Mouse (Mus musculus) T-helper 17 cell (primary cell): ENCODE data around the gene Vipr2.

ENCODE experiments used
- in situ Hi-C, 2 experiments: fragments of 300-600 bp; cut with MboI, MseI; formaldehyde crosslinking; loops; 1 replicate in 1 of 2; 2 replicates in 1 of 2; pipeline ENCODE4 v1.15.1; 2025; ENCODE audit warnings: high pct_unique_total_duplicates in 2 of 2

Gene Vipr2

DNA sequence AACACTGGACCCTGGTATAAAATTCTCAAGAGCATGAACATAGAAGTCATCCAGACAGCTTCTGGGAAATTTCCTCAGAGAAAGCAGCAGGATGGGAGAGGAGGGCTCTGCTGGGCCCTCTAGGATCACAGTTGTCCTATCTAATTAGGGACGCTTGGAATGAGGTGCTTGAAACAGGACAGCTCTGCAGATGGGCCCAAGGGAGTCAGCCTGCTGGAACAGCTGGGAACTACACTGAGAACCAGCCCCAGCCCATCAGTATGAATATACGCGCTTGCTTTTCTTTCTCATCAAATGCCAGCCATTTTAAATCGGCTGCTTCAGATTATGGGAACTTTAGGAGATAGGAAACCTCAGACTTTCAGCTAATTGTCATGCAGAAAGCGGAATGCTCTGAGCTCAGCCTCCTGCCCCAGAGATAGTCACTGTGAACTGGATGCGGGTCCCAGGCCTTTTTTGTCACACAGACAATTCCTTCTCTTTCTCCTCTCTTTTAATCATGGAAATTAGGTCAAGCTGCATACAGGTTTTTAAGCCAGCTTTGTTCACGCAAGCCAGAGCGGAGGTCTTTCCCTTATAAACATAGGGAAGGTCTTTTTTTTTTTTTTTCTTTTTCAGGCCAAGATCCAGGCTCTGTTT lies 69.6 kb downstream of the Vipr2 start:
- in situ Hi-C loops = no loop called here

DNA sequence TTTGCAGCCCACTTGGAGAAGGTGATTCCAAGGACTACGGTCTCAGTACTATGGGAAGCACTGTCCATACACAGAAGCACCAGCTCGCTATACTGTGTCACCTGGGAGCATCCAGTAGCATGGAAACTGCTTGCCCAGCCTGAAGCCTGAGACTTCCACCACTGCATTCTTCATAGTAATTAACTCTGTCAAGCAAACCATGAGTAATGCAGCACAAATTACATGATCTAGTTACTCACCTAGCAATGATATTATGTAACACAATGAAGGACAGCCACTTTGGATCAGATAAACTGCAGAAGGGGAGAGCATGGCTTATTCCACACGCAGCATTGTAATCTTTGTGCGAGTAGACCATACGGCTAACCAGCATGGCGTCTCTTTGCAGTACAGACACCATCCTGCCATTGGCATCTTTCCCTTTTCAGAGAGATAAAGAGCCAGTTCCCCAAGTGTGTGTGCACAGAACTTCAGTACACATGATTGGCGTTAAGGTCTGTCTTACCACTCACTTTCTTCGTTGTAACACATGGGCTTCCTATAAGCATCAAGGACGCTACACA lies 75.4 kb downstream of the Vipr2 start:
- in situ Hi-C loops = no loop called here

DNA sequence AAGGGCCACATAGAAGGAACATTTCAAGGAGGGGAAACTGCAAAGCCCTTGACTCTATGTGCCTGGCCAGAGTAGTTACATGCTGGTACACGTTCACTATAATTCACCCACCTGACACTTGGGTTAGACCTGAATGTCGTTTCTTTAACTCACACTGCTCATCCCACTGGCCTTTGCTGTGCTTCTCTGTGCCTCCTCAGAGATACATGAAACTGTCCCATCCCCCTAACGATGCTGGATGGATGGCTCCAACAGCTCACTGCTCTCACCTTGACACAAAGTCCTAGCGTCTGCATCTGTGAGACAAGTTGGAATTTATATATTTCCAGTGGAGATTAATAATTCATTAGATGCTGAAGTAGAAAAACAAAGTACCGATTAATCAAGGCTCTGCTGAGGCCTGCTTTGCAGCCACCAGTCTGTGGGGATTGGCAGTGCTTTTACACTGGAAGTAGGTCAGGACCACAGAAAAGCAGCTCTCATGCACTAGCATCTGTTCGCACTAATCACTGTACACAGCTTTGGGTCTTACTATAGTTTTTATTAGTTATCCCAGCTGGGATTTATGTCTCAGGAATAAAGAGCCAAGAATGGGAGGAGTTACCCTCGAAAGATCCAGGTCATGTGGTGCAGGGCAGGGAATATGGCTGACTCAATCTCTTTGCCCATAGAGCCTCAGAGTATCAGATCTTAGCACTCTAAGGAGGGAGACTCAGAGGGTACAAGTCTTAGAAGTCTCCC lies 79.4 kb downstream of the Vipr2 start:
- in situ Hi-C loops = no loop called here

DNA sequence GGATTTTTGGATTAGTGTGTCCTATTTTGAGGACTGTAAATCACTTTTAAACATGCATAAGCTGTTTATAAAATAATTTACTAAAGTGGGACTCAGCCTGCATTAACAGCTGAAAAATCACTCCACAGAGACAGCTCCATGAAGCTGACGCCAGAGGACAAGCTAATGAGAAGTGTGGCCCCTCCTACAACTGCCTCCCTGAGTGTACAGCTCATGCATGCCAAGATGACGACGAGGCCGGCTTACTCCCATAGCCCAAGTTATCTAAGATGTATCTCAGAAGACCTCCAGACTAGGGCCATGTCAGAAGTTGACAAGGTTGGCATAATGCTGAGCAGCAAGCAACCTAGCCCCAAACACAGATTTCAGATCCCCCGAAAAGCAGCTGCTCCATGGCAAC lies 81.7 kb downstream of the Vipr2 start:
- in situ Hi-C loops = no loop called here

DNA sequence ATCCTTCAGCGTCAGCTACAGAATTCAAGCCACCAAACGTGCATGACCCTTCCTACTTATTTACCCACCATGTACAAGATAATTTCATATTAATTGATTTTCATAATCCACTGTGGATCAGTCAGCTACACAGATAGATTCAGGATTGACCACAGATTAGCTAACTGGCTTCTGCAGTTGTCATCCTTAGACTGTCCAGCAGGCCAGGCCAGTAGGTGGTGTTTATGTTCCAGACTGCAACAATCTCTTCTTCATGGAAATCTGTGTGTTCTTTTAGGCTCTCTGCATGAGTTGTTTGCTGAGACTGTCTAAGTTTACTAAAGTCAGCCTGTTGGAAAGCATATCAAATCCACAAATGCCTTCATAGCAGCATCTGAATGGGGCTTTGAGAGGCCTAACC lies 82.2 kb downstream of the Vipr2 start:
- in situ Hi-C loops = no loop called here

DNA sequence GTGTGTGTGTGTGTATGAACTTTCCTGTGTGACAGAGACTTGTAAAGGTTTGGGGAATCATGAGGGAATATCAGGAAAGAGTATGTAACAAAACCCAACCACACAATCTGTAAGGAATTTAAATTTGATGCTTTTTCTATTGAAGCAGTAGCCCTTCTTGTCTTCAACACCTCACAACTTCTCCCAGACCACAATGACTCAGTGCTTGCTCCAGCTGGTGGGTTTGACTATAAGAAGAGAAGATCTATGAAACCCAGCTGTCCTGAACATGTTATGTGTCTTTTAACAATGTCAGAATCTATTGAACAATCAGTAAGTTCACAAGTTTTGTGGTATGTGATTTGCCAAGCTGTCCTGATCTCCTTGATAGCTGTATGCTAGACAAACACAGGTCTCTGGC lies 87.8 kb downstream of the Vipr2 start:
- in situ Hi-C loops = no loop called here

DNA sequence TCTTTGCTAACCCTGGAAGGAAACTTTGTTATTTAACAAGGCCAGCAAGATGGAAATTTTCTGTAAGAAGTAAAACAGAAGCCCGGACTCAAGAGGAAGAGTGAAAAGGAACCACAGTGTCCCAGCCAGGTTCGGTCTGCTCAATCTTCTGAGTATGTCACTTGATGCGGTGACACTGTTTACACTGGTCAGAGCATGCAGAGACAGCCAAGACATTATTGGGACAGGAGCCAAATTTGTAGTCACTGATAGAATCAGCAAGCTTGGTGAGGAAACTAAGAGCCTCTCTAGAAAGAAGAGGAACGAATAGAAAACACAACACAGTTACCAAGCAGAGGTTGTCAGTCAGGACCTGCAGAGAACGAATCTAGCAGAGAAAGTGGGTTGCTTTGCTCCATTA lies 92.1 kb downstream of the Vipr2 start:
- in situ Hi-C loops = no loop called here

DNA sequence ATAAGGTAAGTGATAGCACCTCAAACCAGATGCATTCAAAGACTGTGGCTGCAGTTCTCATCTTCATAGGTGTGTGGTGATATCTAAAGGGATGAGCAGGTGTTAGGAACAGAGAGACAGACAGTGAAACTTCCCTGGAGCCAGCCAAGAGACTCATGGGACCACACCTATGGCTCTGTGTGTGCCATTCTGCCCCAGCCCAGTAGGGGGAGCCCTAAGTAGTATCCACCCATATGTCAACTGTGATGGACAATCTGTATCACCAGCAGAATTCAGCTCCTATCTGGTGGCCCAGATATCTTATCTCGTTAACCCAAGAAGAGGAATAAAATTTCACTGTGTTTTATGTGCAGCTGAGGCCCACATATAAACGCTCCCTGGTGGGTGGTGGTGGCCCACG lies 99.4 kb downstream of the Vipr2 start:
- in situ Hi-C loops = no loop called here

DNA sequence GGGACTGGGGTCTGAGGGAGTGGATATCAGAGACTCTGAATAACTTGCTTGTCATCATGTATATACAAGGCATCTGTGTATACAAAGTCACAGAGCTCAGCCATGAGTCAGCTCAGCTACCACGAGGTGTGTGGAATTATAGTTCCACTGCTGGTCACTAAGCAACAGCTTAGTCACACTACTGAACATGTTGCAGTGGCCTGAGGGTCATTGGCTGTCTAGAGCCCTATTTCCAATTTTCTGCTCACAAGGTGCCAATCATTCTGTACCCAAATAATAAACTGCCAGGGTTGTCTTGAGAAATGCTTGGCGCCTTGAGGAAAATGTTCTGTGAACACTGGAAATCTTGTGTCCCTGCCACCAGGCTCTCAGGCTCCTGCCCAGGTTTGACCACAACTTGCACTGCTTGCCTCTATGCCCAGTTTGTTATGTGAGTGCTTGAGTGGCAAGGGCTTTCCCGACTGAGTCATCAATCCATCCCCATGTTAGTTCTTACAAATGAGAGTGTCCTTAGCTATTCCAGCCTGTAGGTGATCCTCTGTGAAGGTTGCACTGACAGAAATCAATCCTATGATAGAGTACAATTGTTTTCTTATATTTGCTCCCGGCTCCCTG lies 104.0 kb downstream of the Vipr2 start:
- in situ Hi-C loops = no loop called here

DNA sequence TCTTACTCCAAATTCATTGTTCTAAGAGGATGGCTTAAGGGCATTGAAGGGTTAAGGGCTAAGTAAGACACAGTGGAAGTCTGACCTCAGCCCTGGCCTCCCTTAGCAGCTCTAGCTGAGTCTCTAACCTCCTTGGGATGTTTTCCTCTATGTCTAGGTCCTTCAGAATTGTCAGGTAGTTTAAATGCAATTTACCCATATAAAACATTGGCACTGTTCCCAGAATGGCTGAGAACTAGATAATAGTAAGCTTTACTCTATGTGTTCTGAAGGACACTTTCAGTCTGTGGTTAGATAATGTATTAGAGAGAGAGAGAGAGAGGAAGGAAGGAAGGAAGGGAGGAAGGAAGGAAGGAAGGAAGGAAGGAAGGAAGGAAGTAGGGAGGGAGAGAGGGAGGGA lies 104.8 kb downstream of the Vipr2 start:
- in situ Hi-C loops = no loop called here

DNA sequence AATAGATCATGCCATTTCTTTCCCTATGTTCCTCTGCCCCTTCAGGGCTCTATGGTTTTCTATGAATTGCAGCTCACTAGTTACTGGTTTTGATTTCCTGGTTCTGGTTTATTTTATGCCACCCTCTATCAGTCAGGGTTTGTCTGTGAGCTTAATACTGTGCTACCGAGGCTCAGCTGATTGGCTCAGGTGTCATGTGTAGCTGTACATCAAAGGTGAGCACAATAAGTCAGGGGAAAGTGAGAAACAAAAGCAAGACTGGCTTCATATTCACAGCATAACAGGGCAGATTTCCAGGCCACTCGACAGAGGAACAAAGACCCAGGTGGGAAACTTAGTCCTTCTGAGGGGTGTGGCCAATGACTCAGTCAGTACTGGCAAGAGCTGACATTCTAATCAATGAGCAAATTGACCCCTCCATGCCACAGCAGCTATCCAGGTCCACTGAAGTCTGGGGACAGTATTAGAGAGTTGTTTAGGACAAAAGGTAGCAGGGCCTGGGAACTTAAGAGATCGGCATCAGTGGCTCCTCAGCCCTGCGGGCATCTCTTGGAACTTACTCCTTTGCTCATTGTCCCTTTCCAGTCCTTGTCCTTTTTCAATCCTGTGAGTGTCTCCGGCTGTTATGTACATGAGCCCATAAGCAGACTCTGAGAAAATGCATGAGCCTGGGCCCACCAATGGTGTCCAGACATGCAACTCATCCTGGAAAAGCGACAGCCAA lies 105.8 kb downstream of the Vipr2 start:
- in situ Hi-C loops = no loop called here

DNA sequence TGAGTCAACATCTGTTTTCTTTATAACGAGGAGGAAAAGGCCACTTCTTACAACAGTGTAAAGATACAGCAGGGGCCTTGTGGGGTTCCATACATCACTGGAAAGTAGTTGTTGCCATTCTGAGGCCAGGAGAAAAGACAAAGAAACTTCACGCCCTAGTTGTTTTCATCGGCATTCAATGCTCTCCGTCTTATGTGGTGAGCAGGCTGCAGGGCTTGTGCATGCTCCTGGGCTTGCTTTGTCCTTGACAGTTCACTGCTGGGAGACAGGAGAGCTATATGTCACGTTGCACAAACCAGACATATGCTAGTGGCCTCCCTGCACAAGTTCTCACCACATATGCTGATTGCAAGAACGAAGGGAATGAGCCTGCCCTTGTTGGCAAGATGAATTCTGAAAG lies 116.4 kb downstream of the Vipr2 start:
- in situ Hi-C loops = loop anchor here in 1 of 2 experiments (5.0 kb wide), 1 partner anchor 52 kb away; no protein-coding TSS in a partner anchor

DNA sequence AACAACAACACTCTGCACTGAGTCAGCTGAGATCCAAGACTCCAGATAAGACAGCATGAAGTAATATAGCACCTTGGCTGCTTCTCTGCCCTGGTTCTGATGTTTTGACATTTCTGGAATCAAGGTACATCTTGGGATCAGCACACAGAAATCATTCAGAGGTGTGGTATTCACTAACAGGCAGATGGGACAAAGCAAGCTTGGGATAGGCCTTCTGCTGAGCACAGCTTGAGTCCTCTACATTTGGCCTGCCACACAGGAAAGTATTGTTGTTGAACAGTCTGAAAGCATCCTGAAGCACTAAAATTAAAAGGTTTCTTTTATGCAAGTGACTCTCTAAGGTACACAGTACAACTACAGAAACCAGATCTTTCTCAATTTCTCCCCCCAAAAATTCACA lies 117.1 kb downstream of the Vipr2 start:
- in situ Hi-C loops = loop anchor here in 1 of 2 experiments (5.0 kb wide), 1 partner anchor 52 kb away; no protein-coding TSS in a partner anchor
